Mouse (Mus musculus): ENCODE data around the gene Gcnt1.
A peak's percentile ranks its signal among the peaks of the same experiment; 100 is the strongest.

DNA sequence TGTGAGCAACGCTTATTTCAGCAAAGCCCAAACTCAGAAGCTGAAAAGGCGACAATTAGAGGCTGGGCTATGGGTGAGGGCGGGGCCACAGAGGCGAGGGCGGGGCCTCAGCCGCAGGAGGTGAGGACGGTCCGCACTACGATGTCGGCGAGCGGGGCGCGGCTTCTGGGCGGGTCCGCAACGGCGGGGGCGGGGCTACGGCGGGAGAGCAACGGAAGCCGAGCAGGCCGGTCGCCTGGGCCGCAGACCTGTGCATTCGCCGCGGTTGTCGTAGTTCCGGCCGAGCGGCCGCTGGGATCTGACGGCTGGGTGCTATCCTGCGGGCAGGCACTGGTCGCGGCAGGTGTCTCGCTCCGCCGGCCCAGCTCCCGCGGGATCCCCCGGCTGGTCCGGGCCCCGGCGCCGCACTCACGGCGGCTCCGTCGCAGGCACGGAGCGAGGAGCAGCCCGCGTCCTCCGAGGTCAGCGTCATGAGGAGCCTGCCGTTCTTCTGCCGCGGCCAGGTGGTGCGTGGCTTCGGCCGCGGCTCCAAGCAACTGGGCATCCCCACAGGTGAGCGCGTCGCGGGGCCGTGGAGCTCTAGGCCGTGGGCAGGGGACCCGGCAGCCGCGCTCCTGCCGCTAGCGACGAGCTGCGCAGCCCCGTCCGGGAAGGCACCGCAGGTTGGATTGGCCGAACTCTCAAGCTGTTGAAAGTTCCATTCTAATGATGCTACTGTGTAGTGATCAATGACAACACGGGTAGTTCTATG is 21.4 kb upstream of the Gcnt1 start, which contains the start of gene Rfk:
- TF ChIP-seq POLR2A (IDR thresholded peaks at IDR 0.05; ENCODE audit: borderline replicate concordance, insufficient read depth, low read length) (peak; percentile 89), CTCF (IDR thresholded peaks at IDR 0.05; ENCODE audit: borderline replicate concordance, insufficient read depth, low read depth, low read length) (no peak)
